Mouse (Mus musculus) small intestine, adult 10 weeks (tissue): ENCODE measurements around the gene Hoxa9. TPM values are rescaled to one million over a fixed set of nuclear protein-coding genes. Genes with fewer than 3 reads are reported as not detected.

Experiments used
- polyA plus RNA-seq: library from polyadenylated mRNA; stranded (reverse); fragments of 350-450 nt; fragmentation: Illumina TruSeq; extraction: RNeasy Lipid Tissue Mini Kit (QIAGEN cat#74804); gene quantifications from one replicate; pipeline ENCODE4 v1.2.3, GENCODE M21; 2014; ENCODE audit warnings: low replicate concordance

Gene Hoxa9
- polyA plus RNA-seq, result 0.59 TPM

GRCm38 (mm10) chr6:52230516-52231165, at the start of gene Hoxa9:
Hoxa9 (minus strand) TSS chr6:52231089.

GRCm38 (mm10) chr6:52260654-52261575, 30.0 kb upstream of the Hoxa9 start, which contains the start of gene Hoxa13:
Hoxa13 (minus strand) TSS chr6:52260880.

GRCm38 (mm10) chr6:52245757-52246142, 14.9 kb upstream of the Hoxa9 start, which contains the start of gene Hoxa11:
Hoxa11 (minus strand) TSS chr6:52245810.

GRCm38 (mm10) chr6:52240389-52241000, 9.6 kb upstream of the Hoxa9 start, which contains the start of gene Hoxa10:
Hoxa10 (minus strand) TSS chr6:52240854.

GRCm38 (mm10) chr6:52221337-52221992, 9.4 kb downstream of the Hoxa9 start, which contains the start of gene Hoxa7:
Hoxa7 (minus strand) TSS chr6:52221854.

GRCm38 (mm10) chr6:52213119-52213986, 17.5 kb downstream of the Hoxa9 start, which contains the start of the genes Hoxa3 and Gm28308:
Hoxa3 (minus strand) TSS chr6:52213336.
Gm28308 (minus strand) TSS chr6:52213339.

GRCm38 (mm10) chr6:52208072-52208867, 22.6 kb downstream of the Hoxa9 start, which contains the start of gene Hoxa6:
Hoxa6 (minus strand) TSS chr6:52208722.

GRCm38 (mm10) chr6:52204050-52204752, 26.7 kb downstream of the Hoxa9 start, which contains the start of gene Hoxa5:
Hoxa5 (minus strand) TSS chr6:52204587.

GRCm38 (mm10) chr6:52190906-52191810, 39.7 kb downstream of the Hoxa9 start, which contains the start of gene Hoxa4:
Hoxa4 (minus strand) TSS chr6:52191753.

GRCm38 (mm10) chr6:52177061-52177735, 53.7 kb downstream of the Hoxa9 start, which contains the start of gene 5730596B20Rik:
5730596B20Rik (plus strand) TSS chr6:52177498.

Other genes starting within 250 kb of the Hoxa9 start
- 82.4 TPM for gene Skap2, start 218.5 kb downstream of the Hoxa9 start, polyA plus RNA-seq
- 0.56 TPM for gene Hoxa1, start 72.8 kb downstream of the Hoxa9 start, polyA plus RNA-seq
- 2.6 TPM for gene Hoxa2, start 66.3 kb downstream of the Hoxa9 start, polyA plus RNA-seq
- gene 5730596B20Rik, start 53.6 kb downstream of the Hoxa9 start, polyA plus RNA-seq, result 0.19 TPM
- gene Hoxa4, start 39.3 kb downstream of the Hoxa9 start, polyA plus RNA-seq, result 3.0 TPM
- gene Hoxa5, start 26.5 kb downstream of the Hoxa9 start, polyA plus RNA-seq, result 6.5 TPM
- not detected for gene Hoxa6, start 22.4 kb downstream of the Hoxa9 start, polyA plus RNA-seq
- gene Hoxa3, start 17.8 kb downstream of the Hoxa9 start, polyA plus RNA-seq, result 5.9 TPM
- not detected for gene Gm28308, start 17.8 kb downstream of the Hoxa9 start, polyA plus RNA-seq
- gene Hoxa7, start 9.2 kb downstream of the Hoxa9 start, polyA plus RNA-seq, result 0.48 TPM
- not detected for gene Hoxa10, start 9.8 kb upstream of the Hoxa9 start, polyA plus RNA-seq
- not detected for gene Hoxa11, start 14.7 kb upstream of the Hoxa9 start, polyA plus RNA-seq
- not detected for gene Hoxa13, start 29.8 kb upstream of the Hoxa9 start, polyA plus RNA-seq
- gene Evx1, start 82.4 kb upstream of the Hoxa9 start, polyA plus RNA-seq, result not detected